Comparison of ENCODE assay signal across 21 mouse cellular contexts in the genomic region with DNA sequence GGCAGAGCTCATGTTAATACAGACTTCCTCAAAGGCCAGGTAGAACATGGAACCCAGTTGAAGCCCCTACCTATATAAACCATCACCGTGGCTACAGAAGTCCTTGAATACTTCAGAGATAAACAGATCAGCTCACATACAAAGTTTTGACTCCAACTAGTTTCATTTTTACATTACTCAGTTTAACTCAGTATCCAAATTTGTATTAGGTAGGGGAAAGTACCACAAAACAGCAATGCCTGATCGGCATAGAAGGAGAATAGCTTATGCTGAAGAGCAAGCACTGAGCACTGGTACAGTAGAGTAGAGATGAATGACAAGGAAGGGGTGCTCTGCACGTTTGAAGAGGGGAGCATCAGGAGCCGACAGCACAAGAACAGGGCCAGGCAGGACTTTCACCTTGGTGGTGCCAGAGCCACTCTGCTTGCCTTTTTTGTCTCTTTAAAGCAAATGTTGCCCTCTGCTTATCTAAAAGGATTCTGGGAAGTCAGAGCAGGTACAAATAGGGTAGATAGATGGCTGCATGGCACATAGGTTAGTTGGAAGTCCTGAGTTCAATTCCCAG.
DNase-seq lines count a peak whose midpoint lies in the region; ATAC-seq and TF ChIP-seq lines count a peak whose summit lies in the region.
"Had no signal": no experiment of that assay in that cellular context is flagged by ENCODE, and none has a peak within 500 bp of the region (broad histone marks: within the 10 kb centered on the region; RNA-seq: fewer than 3 reads in every experiment).

No protein-coding gene starts in this region.

- H3K27ac ChIP-seq in spleen, adult 2 months (ENCODE audit: insufficient read depth, low read length): peak overlapping the region; percentile 90
- no peak overlapping the region for H3K27ac ChIP-seq in heart, embryonic 10.5 days
- H3K27ac ChIP-seq: embryonic facial prominence, embryonic 12.5 days; heart, adult 2 months; hindbrain, embryonic 13.5 days; limb, embryonic 13.5 days; liver, embryonic 14.5 days; midbrain, embryonic 15.5 days had no signal

- H3K9me3 ChIP-seq in heart, embryonic 10.5 days: no peaks in the 10 kb centered on the region
- H3K9me3 ChIP-seq: embryonic facial prominence, embryonic 12.5 days; hindbrain, embryonic 13.5 days; limb, embryonic 13.5 days; midbrain, embryonic 15.5 days had no signal

- no peaks in the 10 kb centered on the region for H3K27me3 ChIP-seq in spleen, adult 2 months (ENCODE audit: control insufficient read depth, insufficient read depth, low read length)
- H3K27me3 ChIP-seq in heart, embryonic 10.5 days (ENCODE audit: insufficient read depth, poor library complexity, severe bottlenecking): no peaks in the 10 kb centered on the region
- H3K27me3 ChIP-seq: embryonic facial prominence, embryonic 12.5 days; hindbrain, embryonic 13.5 days; limb, embryonic 13.5 days; midbrain, embryonic 15.5 days had no signal

- no peaks in the 10 kb centered on the region for H3K36me3 ChIP-seq in spleen, adult 2 months (ENCODE audit: control insufficient read depth, insufficient read depth, low read length)
- peaks cover 16% of the 10 kb centered on the region for H3K36me3 ChIP-seq in heart, embryonic 10.5 days
- H3K36me3 ChIP-seq: midbrain, embryonic 15.5 days had no signal

- TF ChIP-seq CTCF in spleen, adult 2 months (IDR thresholded peaks at IDR 0.05; ENCODE audit: extremely low read depth, insufficient read depth, insufficient read length, insufficient replicate concordance): no peak

- no peak for TF ChIP-seq POLR2A in spleen, adult 2 months (IDR thresholded peaks at IDR 0.05; ENCODE audit: low read depth, low read length)

- 68% methylated on average over 4 of the region's 4 CpGs for WGBS in spleen, adult 2 months
- 82% methylated on average over 4 of the region's 4 CpGs for WGBS in heart, embryonic 10.5 days

- DNase-seq in spleen, adult 2 months (ENCODE audit: low read depth in 1 of 2, low spot score in 2 of 2): no peak
- no peak for DNase-seq in spleen, adult 18-20 months
- DNase-seq in induced T-regulatory cell, adult 2 months (ENCODE audit: low read depth): peak; percentile 79
- DNase-seq in thymus, postnatal 4 days: peak; percentile 52
- no peak for DNase-seq in kidney, adult 11 months
- no peak for DNase-seq in heart, embryonic 10.5 days (ENCODE audit: low spot score)
- DNase-seq: cerebellum, adult 18-20 months; cerebellum, postnatal 25 days; forebrain, postnatal 0 days; gastrocnemius, postnatal 25 days; heart, adult 2 months; heart, postnatal 36 days; kidney, adult 8-10 months; kidney, postnatal 10 days; lung, embryonic 14.5 days had no signal

- peaks cover 16% of the 10 kb centered on the region; the same call in 1 of the 2 replicates for H3K4me1 ChIP-seq in spleen, adult 2 months (ENCODE audit: control insufficient read depth, insufficient read depth, insufficient read length)
- H3K4me1 ChIP-seq in heart, embryonic 10.5 days: peaks cover 7% of the 10 kb centered on the region
- H3K4me1 ChIP-seq: midbrain, embryonic 15.5 days had no signal

- no peak overlapping the region for H3K4me3 ChIP-seq in spleen, adult 2 months (ENCODE audit: extremely low read depth, insufficient read depth, insufficient read length)
- no peak overlapping the region for H3K4me3 ChIP-seq in heart, embryonic 10.5 days
- H3K4me3 ChIP-seq: embryonic facial prominence, embryonic 12.5 days; heart, adult 2 months; hindbrain, embryonic 13.5 days; limb, embryonic 13.5 days; midbrain, embryonic 15.5 days had no signal

- peak; percentile 42 for ATAC-seq in CD4-positive, CD25-positive, alpha-beta regulatory T cell, adult 4 months
- ATAC-seq: forebrain, postnatal 0 days; midbrain, embryonic 15.5 days had no signal

Comparison
In these comparisons a context has a peak if more than half of its experiments do, and no peak if none do; other contexts are left out.
1. DNase-seq: peak in induced T-regulatory cell, adult 2 months (single experiment) and thymus, postnatal 4 days (single experiment); none in spleen, adult 2 months (0 of 2), spleen, adult 18-20 months (0 of 2), kidney, adult 11 months (single experiment) and heart, embryonic 10.5 days (single experiment).